ENCODE assay signal across 8 mouse cellular contexts in the genomic region with DNA sequence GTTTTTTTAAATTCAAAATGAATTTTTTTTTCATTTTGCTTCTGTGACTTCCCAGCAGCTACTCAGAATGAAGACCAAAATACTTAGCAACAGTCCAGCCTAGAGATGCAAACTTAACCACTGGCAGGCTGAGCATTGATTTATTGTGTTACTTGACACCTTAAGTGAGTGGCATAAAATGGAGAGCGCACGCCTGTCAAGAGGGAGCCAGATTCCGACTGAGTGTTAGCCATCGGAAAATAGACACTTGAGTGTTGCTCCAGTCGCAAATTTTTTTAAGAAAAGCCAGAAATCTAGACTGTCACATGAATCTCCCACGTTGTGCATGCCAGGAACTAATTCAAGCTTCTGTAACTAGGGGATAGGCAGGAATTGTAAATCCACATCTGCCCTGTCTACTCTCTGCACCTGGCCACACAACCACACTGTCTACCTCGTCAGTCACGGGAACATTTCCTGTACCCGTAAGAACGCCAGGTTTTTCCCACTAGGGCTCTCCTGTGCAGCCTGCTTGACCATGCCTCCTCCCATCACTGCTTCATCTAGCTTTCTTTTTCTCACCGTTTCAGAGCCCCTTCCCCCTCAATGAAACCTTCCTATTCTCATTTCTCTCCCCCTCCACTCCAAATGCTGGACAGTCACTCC. TPM values are rescaled to one million over a fixed set of nuclear protein-coding genes. Genes with fewer than 3 reads are reported as not detected.
A peak's percentile ranks its signal among the peaks of the same experiment; 100 is the strongest.
DNase-seq lines count a peak whose midpoint lies in the region; ATAC-seq and TF ChIP-seq lines count a peak whose summit lies in the region.

No protein-coding gene starts in this region.

- no peak overlapping the region for H3K27ac ChIP-seq in forebrain, embryonic 13.5 days
- no peak overlapping the region for H3K27ac ChIP-seq in limb, embryonic 14.5 days (replicated peaks; ENCODE audit: low read depth, low read length)
- no peak overlapping the region for H3K27ac ChIP-seq in neural tube, embryonic 15.5 days (replicated peaks)

- peak overlapping the region; percentile 14 for H3K4me3 ChIP-seq in lung, adult 2 months (replicated peaks; ENCODE audit: extremely low read depth, low read depth, low read length)
- peak overlapping the region; percentile 27 for H3K4me3 ChIP-seq in forebrain, embryonic 13.5 days
- peak overlapping the region; percentile 23 for H3K4me3 ChIP-seq in limb, embryonic 14.5 days (replicated peaks; ENCODE audit: low read length)
- H3K4me3 ChIP-seq in neural tube, embryonic 15.5 days (replicated peaks) = peak overlapping the region; percentile 37

- WGBS in lung, adult 2 months = 18% methylated on average over 11 of the region's 11 CpGs
- WGBS in forebrain, embryonic 13.5 days = 24% methylated on average over 11 of the region's 11 CpGs
- WGBS in limb, embryonic 14.5 days = 5% methylated on average over 11 of the region's 11 CpGs
- 5% methylated on average over 11 of the region's 11 CpGs for WGBS in neural tube, embryonic 15.5 days

- no peak for TF ChIP-seq POLR2A in lung, adult 2 months (IDR thresholded peaks at IDR 0.05; ENCODE audit: borderline replicate concordance, extremely low read depth, low read depth, low read length)
- no peak for TF ChIP-seq POLR2A in limb, embryonic 14.5 days (IDR thresholded peaks at IDR 0.05; ENCODE audit: borderline replicate concordance, extremely low read depth, insufficient read depth, insufficient read length)

- H3K9ac ChIP-seq in forebrain, embryonic 13.5 days = peak overlapping the region; percentile 37; the same call in 1 of the 2 replicates
- H3K9ac ChIP-seq in limb, embryonic 14.5 days (ENCODE audit: low read depth, low read length, severe bottlenecking) = peak overlapping the region; percentile 34; the same call in 1 of the 2 replicates
- peak overlapping the region; percentile 9; the same call in 1 of the 2 replicates for H3K9ac ChIP-seq in neural tube, embryonic 15.5 days (replicated peaks)

- TF ChIP-seq CTCF in lung, adult 2 months (IDR thresholded peaks at IDR 0.05; ENCODE audit: insufficient read depth, low read length) = no peak

- no peaks in the 10 kb centered on the region for H3K9me3 ChIP-seq in forebrain, embryonic 13.5 days (replicated peaks)
- 0 out of 2 replicates have a peak, but pooled peaks cover 6% of the 10 kb centered on the region for H3K9me3 ChIP-seq in limb, embryonic 14.5 days (ENCODE audit: control insufficient read depth, low read length)
- H3K9me3 ChIP-seq in neural tube, embryonic 15.5 days (replicated peaks) = 0 out of 2 replicates have a peak, but pooled peaks cover 3% of the 10 kb centered on the region

- no peaks in the 10 kb centered on the region for H3K36me3 ChIP-seq in forebrain, embryonic 13.5 days (ENCODE audit: poor library complexity, severe bottlenecking)
- H3K36me3 ChIP-seq in limb, embryonic 14.5 days (ENCODE audit: control insufficient read depth, insufficient read depth, low read length) = no peaks in the 10 kb centered on the region
- H3K36me3 ChIP-seq in neural tube, embryonic 15.5 days = no peaks in the 10 kb centered on the region

- peak overlapping the region; percentile 72 for H3K4me2 ChIP-seq in forebrain, embryonic 13.5 days
- peak overlapping the region; percentile 67 for H3K4me2 ChIP-seq in limb, embryonic 14.5 days (replicated peaks; ENCODE audit: low read depth, low read length, severe bottlenecking)
- H3K4me2 ChIP-seq in neural tube, embryonic 15.5 days = peak overlapping the region; percentile 83

- H3K4me1 ChIP-seq in lung, adult 2 months (ENCODE audit: control insufficient read depth, insufficient read depth, low read length) = peaks cover 9% of the 10 kb centered on the region
- peaks cover 31% of the 10 kb centered on the region for H3K4me1 ChIP-seq in forebrain, embryonic 13.5 days
- H3K4me1 ChIP-seq in limb, embryonic 14.5 days (ENCODE audit: control insufficient read depth, insufficient read depth, low read length) = peaks cover 18% of the 10 kb centered on the region
- peaks cover 37% of the 10 kb centered on the region for H3K4me1 ChIP-seq in neural tube, embryonic 15.5 days

- no peak for DNase-seq in lung, adult 2 months
- no peak for DNase-seq in lung, postnatal 14 days
- DNase-seq in limb, embryonic 14.5 days (ENCODE audit: low spot score) = no peak
- DNase-seq in spleen, postnatal 10 days (ENCODE audit: low spot score in 2 of 2) = no peak
- DNase-seq in cerebellum, postnatal 14 days = no peak
- no peak for DNase-seq in Muller cell, postnatal 12 days (ENCODE audit: inconsistent ontology term)

- no peak for ATAC-seq in forebrain, embryonic 13.5 days
- ATAC-seq in limb, embryonic 14.5 days (ENCODE audit: low FRiP score, low read depth) = no peak
- ATAC-seq in neural tube, embryonic 15.5 days (ENCODE audit: low FRiP score) = no peak

- no peaks in the 10 kb centered on the region for H3K27me3 ChIP-seq in forebrain, embryonic 13.5 days
- no peaks in the 10 kb centered on the region for H3K27me3 ChIP-seq in limb, embryonic 14.5 days (ENCODE audit: control insufficient read depth, insufficient read depth, low read length)
- H3K27me3 ChIP-seq in neural tube, embryonic 15.5 days (replicated peaks) = no peaks in the 10 kb centered on the region

RNA-seq across cellular contexts. Expression of a gene that starts 3.7 kb away (rescaled TPM):
- 11.2 and 22.4 TPM in 2 replicates for polyA plus RNA-seq in lung, adult 2 months (2012; rRNA removed)
- 31.0 and 35.4 TPM in 2 replicates for polyA plus RNA-seq in forebrain, embryonic 13.5 days (2015; fragmentation: Nextera tagmentation; extraction: Ambion mirVana)
- polyA plus RNA-seq in limb, embryonic 14.5 days (2012; rRNA removed) = 16.6 and 16.8 TPM in 2 replicates
- polyA plus RNA-seq in limb, embryonic 14.5 days (2014; fragmentation: Nextera tagmentation; extraction: Ambion mirVana) = 87.1 and 95.4 TPM in 2 replicates
- 42.4 and 48.2 TPM in 2 replicates for polyA plus RNA-seq in neural tube, embryonic 15.5 days (2015; fragmentation: Nextera tagmentation; extraction: Ambion mirVana)
